Mouse (Mus musculus) E14TG2a.4 (cell line): ENCODE data around the gene Mmp24.

Source experiments
- CTCF ChIP-seq: conservative IDR thresholded peaks from 2 replicates; pipeline ENCODE4 v1.5.1; 2014; ENCODE audit warnings: low read length
- NANOG ChIP-seq: IDR thresholded peaks from 2 replicates; pipeline ENCODE4 v1.6.1; 2014; ENCODE audit warnings: borderline replicate concordance, low read length, mixed read lengths
- POU5F1 ChIP-seq: IDR thresholded peaks from 2 replicates; pipeline ENCODE4 v1.6.1; 2014; ENCODE audit warnings: low read length, borderline replicate concordance

- TF ChIP-seq CTCF: no peak
- TF ChIP-seq POU5F1: no peak
- TF ChIP-seq NANOG: no peak
These were observed 51.7 kb downstream of the Mmp24 start, which contains the start of gene Eif6 for GRCm38 (mm10) chr2:155826630-155827424.
